In genomic region chr2:170070641-170071241, GRCm38 (mm10) we compare ENCODE assay signal across 9 mouse cellular contexts.
A peak's percentile ranks its signal among the peaks of the same experiment; 100 is the strongest.
DNase-seq lines count a peak whose midpoint lies in the region; ATAC-seq and TF ChIP-seq lines count a peak whose summit lies in the region.
"Had no signal": no experiment of that assay in that cellular context is flagged by ENCODE, and none has a peak within 500 bp of the region (broad histone marks: within the 10 kb centered on the region; RNA-seq: fewer than 3 reads in every experiment).

No protein-coding gene starts in this region.

- H3K27me3 ChIP-seq in lung, embryonic 14.5 days (ENCODE audit: insufficient read depth, low read length) = no peaks in the 10 kb centered on the region
- H3K27me3 ChIP-seq in embryonic facial prominence, embryonic 13.5 days = no peaks in the 10 kb centered on the region
- no peaks in the 10 kb centered on the region; the same call in 1 of the 2 replicates for H3K27me3 ChIP-seq in kidney, embryonic 15.5 days
- H3K27me3 ChIP-seq in stomach, embryonic 14.5 days (ENCODE audit: control insufficient read depth, insufficient read depth, low read length) = no peaks in the 10 kb centered on the region
- no peaks in the 10 kb centered on the region for H3K27me3 ChIP-seq in thymus, adult 2 months (ENCODE audit: control insufficient read depth, insufficient read depth, low read length)
- H3K27me3 ChIP-seq: liver, embryonic 15.5 days had no signal

- H3K4me2 ChIP-seq in lung, embryonic 14.5 days = peak overlapping the region; percentile 57
- peak overlapping the region; percentile 41 for H3K4me2 ChIP-seq in embryonic facial prominence, embryonic 13.5 days
- peak overlapping the region; percentile 58 for H3K4me2 ChIP-seq in kidney, embryonic 15.5 days
- H3K4me2 ChIP-seq in stomach, embryonic 14.5 days (replicated peaks; ENCODE audit: low read depth, low read length) = peak overlapping the region; percentile 39
- H3K4me2 ChIP-seq: liver, embryonic 15.5 days had no signal

- no peaks in the 10 kb centered on the region for H3K9me3 ChIP-seq in lung, embryonic 14.5 days (ENCODE audit: low read depth, low read length)
- no peaks in the 10 kb centered on the region for H3K9me3 ChIP-seq in embryonic facial prominence, embryonic 13.5 days
- no peaks in the 10 kb centered on the region for H3K9me3 ChIP-seq in kidney, embryonic 15.5 days (replicated peaks)
- peaks cover 6% of the 10 kb centered on the region; the same call in 1 of the 2 replicates for H3K9me3 ChIP-seq in stomach, embryonic 14.5 days (ENCODE audit: control insufficient read depth, low read depth, low read length)
- H3K9me3 ChIP-seq: liver, embryonic 15.5 days had no signal

- H3K4me1 ChIP-seq in lung, embryonic 14.5 days (ENCODE audit: insufficient read depth) = 0 out of 2 replicates have a peak, but pooled peaks cover 3% of the 10 kb centered on the region
- peaks cover 13% of the 10 kb centered on the region; the same call in 1 of the 2 replicates for H3K4me1 ChIP-seq in embryonic facial prominence, embryonic 13.5 days
- H3K4me1 ChIP-seq in kidney, embryonic 15.5 days = peaks cover 34% of the 10 kb centered on the region
- peaks cover 3% of the 10 kb centered on the region; the same call in 1 of the 2 replicates for H3K4me1 ChIP-seq in stomach, embryonic 14.5 days (ENCODE audit: control insufficient read depth, insufficient read depth, low read length)
- H3K4me1 ChIP-seq in thymus, adult 2 months (replicated peaks; ENCODE audit: control insufficient read depth, insufficient read depth, low read length) = no peaks in the 10 kb centered on the region
- H3K4me1 ChIP-seq: liver, embryonic 15.5 days had no signal

- H3K27ac ChIP-seq in lung, embryonic 14.5 days (ENCODE audit: low read depth) = peak overlapping the region; percentile 44; the same call in 1 of the 2 replicates
- no peak overlapping the region; the same call in 1 of the 2 replicates for H3K27ac ChIP-seq in embryonic facial prominence, embryonic 13.5 days
- H3K27ac ChIP-seq in kidney, embryonic 15.5 days = peak overlapping the region; percentile 83
- H3K27ac ChIP-seq in stomach, embryonic 14.5 days (ENCODE audit: low read length) = peak overlapping the region; percentile 8; the same call in 1 of the 2 replicates
- H3K27ac ChIP-seq in thymus, adult 2 months (ENCODE audit: control insufficient read depth, insufficient read depth, low read length) = no peak overlapping the region
- H3K27ac ChIP-seq: liver, embryonic 15.5 days had no signal

- 26% methylated on average over 15 of the region's 15 CpGs for WGBS in lung, embryonic 14.5 days
- WGBS in embryonic facial prominence, embryonic 13.5 days = 43% methylated on average over 15 of the region's 15 CpGs
- WGBS in kidney, embryonic 15.5 days = 6% methylated on average over 15 of the region's 15 CpGs
- 8% methylated on average over 15 of the region's 15 CpGs for WGBS in stomach, embryonic 14.5 days
- WGBS in thymus, adult 2 months = 21% methylated on average over 15 of the region's 15 CpGs

- H3K4me3 ChIP-seq in lung, embryonic 14.5 days (ENCODE audit: low read depth, low read length) = peak overlapping the region; percentile 3
- no peak overlapping the region for H3K4me3 ChIP-seq in embryonic facial prominence, embryonic 13.5 days
- peak overlapping the region; percentile 24 for H3K4me3 ChIP-seq in kidney, embryonic 15.5 days (replicated peaks)
- peak overlapping the region; percentile 4; the same call in 1 of the 2 replicates for H3K4me3 ChIP-seq in stomach, embryonic 14.5 days (ENCODE audit: low read depth, low read length)
- H3K4me3 ChIP-seq in thymus, adult 2 months (ENCODE audit: control insufficient read depth, insufficient read depth, low read length) = no peak overlapping the region
- H3K4me3 ChIP-seq: liver, embryonic 15.5 days had no signal

- ATAC-seq in lung, embryonic 14.5 days (ENCODE audit: insufficient read depth) = peak; percentile 79; the same call in 1 of the 2 replicates
- ATAC-seq in embryonic facial prominence, embryonic 13.5 days (ENCODE audit: insufficient number of reproducible peaks, insufficient read depth, low FRiP score, low TSS enrichment, low read depth) = no peak
- ATAC-seq in kidney, embryonic 15.5 days (replicated peaks; ENCODE audit: low FRiP score) = peak; percentile 91
- peak; percentile 80 for ATAC-seq in stomach, embryonic 14.5 days (ENCODE audit: insufficient number of reproducible peaks, insufficient read depth, low FRiP score, low read depth)
- ATAC-seq in megakaryocyte-erythroid progenitor cell, adult 5-6 weeks (replicated peaks; ENCODE audit: low FRiP score, low TSS enrichment, poor library complexity, severe bottlenecking) = no peak

- TF ChIP-seq CTCF in lung, embryonic 14.5 days (IDR thresholded peaks at IDR 0.05; ENCODE audit: low read depth) = no peak
- no peak for TF ChIP-seq CTCF in thymus, adult 2 months (IDR thresholded peaks at IDR 0.05; ENCODE audit: borderline replicate concordance, control insufficient read depth, extremely low read depth, insufficient read depth, low read length, poor library complexity)

- TF ChIP-seq POLR2A in thymus, adult 2 months (IDR thresholded peaks at IDR 0.05; ENCODE audit: control insufficient read depth, extremely low read depth, insufficient read depth, low read length, poor library complexity) = no peak

- H3K36me3 ChIP-seq in lung, embryonic 14.5 days (ENCODE audit: insufficient read depth) = no peaks in the 10 kb centered on the region
- no peaks in the 10 kb centered on the region for H3K36me3 ChIP-seq in embryonic facial prominence, embryonic 13.5 days
- H3K36me3 ChIP-seq in kidney, embryonic 15.5 days = no peaks in the 10 kb centered on the region
- no peaks in the 10 kb centered on the region for H3K36me3 ChIP-seq in stomach, embryonic 14.5 days (ENCODE audit: control insufficient read depth, insufficient read depth, low read length)
- H3K36me3 ChIP-seq in thymus, adult 2 months (ENCODE audit: control insufficient read depth, insufficient read depth, low read length) = no peaks in the 10 kb centered on the region
- H3K36me3 ChIP-seq: liver, embryonic 15.5 days had no signal

- DNase-seq in lung, embryonic 14.5 days = peak; percentile 72
- no peak for DNase-seq in lung, postnatal 14 days
- DNase-seq in thymus, adult 2 months = no peak
- no peak for DNase-seq in spleen, postnatal 10 days (ENCODE audit: low spot score in 2 of 2)

- H3K9ac ChIP-seq in lung, embryonic 14.5 days = 0 out of 2 replicates have a peak overlapping the region, but pooled peaks have one; percentile 23
- H3K9ac ChIP-seq in embryonic facial prominence, embryonic 13.5 days = no peak overlapping the region
- peak overlapping the region; percentile 28; the same call in 1 of the 2 replicates for H3K9ac ChIP-seq in kidney, embryonic 15.5 days
- no peak overlapping the region for H3K9ac ChIP-seq in stomach, embryonic 14.5 days (replicated peaks; ENCODE audit: low read depth, low read length)
- H3K9ac ChIP-seq: liver, embryonic 15.5 days had no signal

Comparison
In these comparisons a context has a peak if more than half of its experiments do, and no peak if none do; other contexts are left out.
1. ATAC-seq: peak in lung, embryonic 14.5 days (single experiment), kidney, embryonic 15.5 days (single experiment) and stomach, embryonic 14.5 days (single experiment); none in embryonic facial prominence, embryonic 13.5 days (single experiment) and megakaryocyte-erythroid progenitor cell, adult 5-6 weeks (single experiment).
2. H3K27ac ChIP-seq: peak in lung, embryonic 14.5 days (single experiment), kidney, embryonic 15.5 days (single experiment) and stomach, embryonic 14.5 days (single experiment); none in embryonic facial prominence, embryonic 13.5 days (single experiment) and thymus, adult 2 months (single experiment).
3. H3K4me3 ChIP-seq: peak in lung, embryonic 14.5 days (single experiment), kidney, embryonic 15.5 days (single experiment) and stomach, embryonic 14.5 days (single experiment); none in embryonic facial prominence, embryonic 13.5 days (single experiment) and thymus, adult 2 months (single experiment).
4. H3K9ac ChIP-seq: peak in lung, embryonic 14.5 days (single experiment) and kidney, embryonic 15.5 days (single experiment); none in embryonic facial prominence, embryonic 13.5 days (single experiment) and stomach, embryonic 14.5 days (single experiment).
5. Peak in every context shown above with its lines, with median percentiles within 50 percentile points of each other: H3K4me2 ChIP-seq.